Mouse (Mus musculus) cerebellum, postnatal 4 days (tissue): Measurements from ENCODE around the gene Strn3.

Experiments used
- DNase-seq, 2 experiments: peaks; one replicate each; pipeline ENCODE4 v3.0.0; 2022; ENCODE audit warnings: low spot score in 2 of 2, mixed read lengths in 1 of 2

Strn3 gene

DNA sequence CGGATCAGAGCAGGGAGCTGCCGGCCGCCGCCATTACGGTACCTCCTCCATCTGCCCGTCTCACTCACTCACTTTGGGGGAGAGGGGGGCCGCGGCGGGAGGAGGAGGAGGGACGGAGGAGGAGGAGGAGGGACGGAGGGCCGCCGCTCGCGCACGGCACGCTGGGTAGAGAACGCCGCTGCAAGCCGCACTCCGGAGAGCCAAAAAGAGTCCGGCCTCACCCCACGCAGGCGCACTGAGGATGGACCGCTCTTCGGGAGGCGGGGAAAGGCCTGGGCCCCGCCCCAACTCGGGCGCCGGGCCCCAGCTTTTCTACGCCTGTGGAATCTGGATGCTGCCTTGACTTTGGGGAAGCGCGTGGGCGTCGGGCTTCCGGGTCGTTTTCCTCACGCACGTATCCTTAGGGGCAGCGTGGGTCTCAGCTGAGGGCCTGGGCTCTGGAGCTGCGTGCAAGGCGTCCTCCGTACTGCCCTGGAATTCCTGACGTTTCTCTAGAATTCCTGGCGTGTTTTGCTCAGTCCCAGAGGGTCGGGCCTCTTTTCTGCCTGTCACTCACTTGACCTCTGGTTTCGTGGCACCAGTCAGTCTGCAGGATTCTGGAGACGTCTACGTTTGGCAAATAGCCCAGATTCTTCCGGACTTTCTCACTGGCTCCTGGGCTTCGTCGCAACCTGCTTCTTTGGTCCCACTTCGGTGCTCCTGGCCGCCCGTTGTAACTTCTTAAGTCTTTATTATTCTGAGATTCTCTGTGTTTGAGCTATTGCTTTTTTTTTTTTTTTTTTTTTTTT is at the start of gene Strn3:
Gene Strn3 (minus strand): TSS at position 53 of the 788 bp plus-strand sequence.
- peak; percentile 92 for DNase-seq

DNA sequence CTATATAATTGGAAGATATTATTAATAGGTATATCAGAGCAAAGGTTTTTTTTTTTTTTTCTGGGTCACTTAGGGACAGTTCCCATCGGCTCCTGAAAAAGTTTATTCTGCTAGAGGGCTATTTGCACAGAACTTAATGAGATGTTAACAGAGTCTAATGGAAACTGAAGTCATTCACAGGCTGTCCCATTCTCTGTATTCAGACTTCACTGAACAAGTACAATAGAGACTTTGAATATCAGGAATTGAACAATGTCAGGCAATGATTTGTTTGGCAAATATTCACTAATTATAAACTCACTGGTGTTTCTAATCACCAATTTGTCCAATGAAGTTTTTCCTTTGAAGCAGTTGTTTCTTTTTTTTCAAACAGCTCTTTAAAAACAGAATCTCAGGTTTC is 45.1 kb upstream of the Strn3 start:
- no peak for DNase-seq

- no peak for DNase-seq
These were observed 44.7 kb upstream of the Strn3 start for GRCm38 (mm10) chr12:51736381-51736780.

DNA sequence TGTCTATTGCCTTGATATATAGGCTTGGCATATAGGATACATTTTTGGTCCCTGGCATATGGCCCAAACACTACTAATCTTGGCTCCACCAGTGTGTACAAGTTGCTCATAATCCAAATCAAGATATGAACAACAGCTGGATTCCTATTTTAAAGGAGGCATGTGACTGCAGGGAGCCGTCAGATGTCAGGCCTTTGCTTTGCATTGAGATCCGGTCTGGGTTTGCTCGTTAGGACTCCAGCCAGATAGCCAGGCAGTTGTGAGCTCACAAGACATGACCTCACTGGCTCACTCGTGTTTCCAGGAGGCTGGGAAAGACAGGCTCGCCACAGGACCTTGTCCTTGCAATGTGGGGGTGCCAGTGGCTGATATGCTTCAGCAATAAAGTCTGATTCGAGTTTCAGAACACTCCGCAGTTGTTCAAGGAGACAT is 44.2 kb upstream of the Strn3 start:
- no peak for DNase-seq

GRCm38 (mm10) chr12:51734605-51735211 is 43.0 kb upstream of the Strn3 start:
- DNase-seq = no peak

GRCm38 (mm10) chr12:51729827-51730226 is 38.1 kb upstream of the Strn3 start:
- DNase-seq = no peak

DNA sequence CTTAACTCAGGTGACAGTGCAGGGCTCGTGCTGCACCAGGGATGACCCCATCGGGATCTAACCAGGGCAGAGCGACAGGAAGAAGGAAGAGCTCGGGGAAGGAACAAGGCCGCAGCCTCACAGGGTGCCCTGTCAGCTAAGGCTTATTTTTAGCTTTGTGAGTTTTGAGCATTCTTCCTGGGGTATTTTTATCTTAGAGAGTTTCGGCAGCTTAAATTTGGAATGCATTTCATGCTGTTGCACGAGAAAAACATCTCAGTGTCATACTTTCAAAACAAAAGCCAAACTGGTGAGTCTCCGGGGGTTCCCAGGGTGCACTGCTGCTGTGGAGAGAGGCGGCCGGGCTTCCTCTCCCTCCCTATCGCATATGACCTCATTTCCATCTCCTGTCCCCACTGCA is 37.4 kb upstream of the Strn3 start:
- no peak for DNase-seq

- no peak for DNase-seq
These were observed 30.1 kb upstream of the Strn3 start for GRCm38 (mm10) chr12:51721836-51722235.

DNA sequence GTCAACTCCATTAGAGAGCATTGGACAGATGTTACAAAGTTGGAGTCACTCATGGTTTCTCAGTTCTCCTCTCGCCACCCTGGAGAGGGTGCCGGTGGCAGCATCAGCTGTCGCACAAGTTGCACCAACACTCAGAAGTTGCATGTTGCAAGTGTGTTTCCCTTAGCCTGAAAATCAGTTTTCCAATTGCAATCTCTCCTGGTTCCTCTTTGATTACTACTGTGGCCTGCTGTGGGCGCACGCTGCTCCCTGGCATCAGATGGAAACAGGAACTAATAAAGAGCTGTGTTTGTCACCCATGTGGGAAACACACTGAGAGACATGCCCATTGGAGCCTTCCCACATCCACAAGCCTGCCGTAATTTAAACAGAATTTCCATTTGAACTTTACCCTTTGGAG is 26.9 kb upstream of the Strn3 start:
- DNase-seq = no peak

DNA sequence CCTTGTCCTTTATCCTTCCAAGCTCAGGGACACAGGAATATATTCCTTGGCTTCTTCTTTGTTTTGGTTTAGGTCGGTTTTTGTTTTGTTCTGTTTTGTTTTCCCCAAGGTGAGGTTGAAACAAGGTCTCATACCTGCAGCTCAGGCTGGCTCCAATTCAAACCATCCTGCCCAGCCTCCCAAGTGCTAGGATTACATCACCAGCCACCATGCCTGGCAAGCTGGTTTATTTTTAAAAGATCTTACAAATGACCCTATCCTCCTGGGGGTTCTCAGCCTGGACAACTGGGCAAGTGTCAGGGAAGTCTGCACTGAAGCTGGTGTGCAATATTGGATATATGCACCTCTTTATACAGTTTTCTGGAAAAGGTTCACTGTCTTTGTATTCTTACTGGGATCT is 21.0 kb upstream of the Strn3 start:
- DNase-seq = no peak

DNA sequence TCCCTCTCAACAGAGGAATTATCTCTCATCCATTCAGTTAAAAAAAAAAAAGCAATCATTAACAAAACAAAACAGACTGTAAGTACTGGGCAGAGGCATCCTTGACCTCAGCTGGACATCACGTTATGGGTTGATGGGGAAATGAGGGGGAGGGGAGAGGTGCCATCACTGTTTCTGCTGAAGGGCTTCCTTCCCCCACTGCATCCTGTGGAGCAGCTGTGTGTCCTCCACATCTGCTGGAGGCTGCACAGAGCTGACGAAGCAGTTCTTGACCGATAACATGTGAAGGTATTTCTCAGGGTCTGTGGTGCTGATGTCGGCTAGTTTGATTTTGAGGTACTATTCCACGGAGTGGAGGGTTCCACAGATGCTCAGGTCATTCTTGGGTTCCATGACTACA is 18.5 kb upstream of the Strn3 start:
- no peak for DNase-seq

GRCm38 (mm10) chr12:51709741-51710140 is 18.0 kb upstream of the Strn3 start:
- DNase-seq = no peak

GRCm38 (mm10) chr12:51708941-51709686 is 17.4 kb upstream of the Strn3 start:
- no peak for DNase-seq

GRCm38 (mm10) chr12:51706673-51707235 is 15.1 kb upstream of the Strn3 start:
- DNase-seq = no peak

DNA sequence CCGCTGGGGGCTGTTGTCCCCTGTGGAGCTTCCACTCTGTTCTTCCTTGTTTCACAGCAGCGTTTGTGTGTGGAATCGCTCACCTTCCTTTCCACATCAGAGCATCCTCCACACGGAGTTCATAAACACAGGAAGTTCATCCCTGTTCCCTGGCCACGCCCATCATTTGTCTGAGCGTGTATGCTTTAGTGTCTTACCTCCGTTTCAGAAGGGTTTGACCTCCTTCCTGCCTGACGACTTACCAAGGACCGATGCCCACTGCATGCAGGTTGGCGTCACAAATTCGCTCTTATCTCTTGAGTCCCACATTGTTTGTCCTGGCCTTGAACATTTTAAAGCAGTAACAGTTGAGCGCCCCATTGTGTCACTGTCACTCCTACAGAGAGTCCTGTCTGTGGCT is 14.1 kb upstream of the Strn3 start:
- DNase-seq = no peak

GRCm38 (mm10) chr12:51704572-51704971 is 12.9 kb upstream of the Strn3 start:
- DNase-seq = no peak

GRCm38 (mm10) chr12:51703859-51704258 is 12.2 kb upstream of the Strn3 start:
- DNase-seq = no peak

- DNase-seq = no peak
These were observed 10.0 kb upstream of the Strn3 start for GRCm38 (mm10) chr12:51701723-51702122.

DNA sequence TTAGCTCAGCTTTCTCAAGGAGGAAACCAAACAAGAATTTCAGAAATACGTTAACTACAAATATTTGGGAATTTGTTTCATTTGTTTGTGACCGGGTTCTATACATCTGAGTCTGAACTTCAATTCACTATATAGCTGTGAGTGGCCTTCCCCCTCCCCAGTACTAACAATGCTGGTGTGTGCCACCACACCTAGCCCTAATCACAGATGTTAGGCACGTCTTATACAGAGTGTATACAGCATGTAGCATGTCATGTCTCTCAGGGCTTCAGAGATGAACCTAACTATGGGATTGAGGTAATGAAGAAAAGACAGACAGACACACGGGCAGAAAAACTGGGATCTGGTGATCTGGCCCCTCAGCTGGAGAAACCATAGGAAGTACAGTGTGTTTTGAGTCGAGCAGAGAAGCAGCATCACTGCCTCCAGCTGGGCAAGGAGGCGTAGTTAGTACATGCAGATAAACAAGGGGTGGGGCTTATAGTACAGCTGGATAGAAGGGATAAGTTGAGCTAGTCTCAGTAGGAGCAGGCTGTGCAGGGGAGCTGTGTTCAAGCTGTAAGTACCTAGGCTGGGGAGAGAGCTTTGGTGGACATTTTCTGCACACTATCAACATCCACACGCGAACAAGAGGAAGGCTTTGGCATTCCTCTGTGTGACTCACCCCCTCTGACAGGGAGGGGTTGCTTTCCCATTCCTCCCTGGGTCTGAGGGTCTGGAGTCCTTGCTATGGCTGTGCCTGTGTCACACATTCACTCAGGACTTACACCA is 8.1 kb upstream of the Strn3 start:
- DNase-seq = no peak

GRCm38 (mm10) chr12:51696157-51696556 is 4.5 kb upstream of the Strn3 start:
- no peak for DNase-seq

DNA sequence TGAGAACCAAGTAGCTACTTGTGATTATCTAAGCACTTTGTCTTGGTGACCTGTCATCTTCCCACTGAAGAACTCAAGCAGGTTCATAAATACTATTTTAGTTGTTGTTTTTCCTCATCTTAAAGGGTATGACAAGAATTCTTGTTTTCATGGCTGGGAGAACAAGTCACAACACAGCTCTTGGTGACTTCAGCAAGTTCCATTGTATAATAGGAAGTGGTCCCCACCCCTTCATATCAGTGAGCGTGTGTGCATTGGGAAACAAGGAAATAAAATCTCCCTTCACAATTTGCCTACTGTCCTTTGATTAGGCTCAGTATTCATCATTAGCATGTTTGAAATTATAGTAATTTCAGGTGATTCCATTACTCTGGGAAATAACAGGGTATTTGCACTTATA is 3.3 kb upstream of the Strn3 start:
- DNase-seq = no peak

DNA sequence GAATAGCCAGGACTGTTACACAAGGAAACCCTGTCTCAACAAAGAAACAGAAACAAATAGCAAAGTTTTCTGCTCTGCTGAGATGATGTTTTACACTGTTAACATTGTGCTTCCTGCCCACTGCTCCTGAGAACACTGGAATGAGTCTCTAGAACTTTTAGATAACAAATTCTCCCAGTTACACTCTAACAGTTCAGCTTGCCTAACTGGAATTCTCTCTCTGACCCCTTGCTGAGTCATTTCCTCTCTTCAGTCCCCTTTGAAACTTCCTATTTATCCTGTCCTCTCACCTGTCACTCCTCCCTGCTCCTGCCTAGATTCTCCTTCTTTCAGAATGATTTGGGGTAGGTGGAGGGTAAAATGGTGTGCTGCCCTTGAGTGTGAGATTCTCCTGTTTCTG is 2.4 kb upstream of the Strn3 start:
- no peak for DNase-seq
